Mouse (Mus musculus) small intestine, adult 2 months (tissue): Measurements from ENCODE around the gene Itgad.
A peak's percentile ranks its signal among the peaks of the same experiment; 100 is the strongest.

Experiments used
- CTCF ChIP-seq: fragments of 200-500 bp; IDR thresholded peaks from 2 replicates; pipeline ENCODE4 v1.5.1; 2012; ENCODE audit warnings: low read depth, mild to moderate bottlenecking, control low read depth, inconsistent platforms, low read length, moderate library complexity, mixed read lengths; ENCODE audit not compliant: insufficient replicate concordance, insufficient read length; ENCODE audit errors: extremely low read depth
- POLR2A ChIP-seq: fragments of 200-500 bp; IDR thresholded peaks from 2 replicates; pipeline ENCODE4 v1.6.1; 2012; ENCODE audit warnings: low read depth, mild to moderate bottlenecking, control low read depth, inconsistent platforms, low read length, moderate library complexity

- TF ChIP-seq CTCF (peak; percentile 77; the same call in 1 of the 2 replicates), POLR2A (no peak)
Measured at GRCm38 (mm10) chr7:128247443-128247842, 93.3 kb downstream of the Itgad start.
